Mouse (Mus musculus) limb, embryonic 11.5 days (tissue): ENCODE measurements around the gene Chrna1. TPM values are rescaled to one million over a fixed set of nuclear protein-coding genes. Genes with fewer than 3 reads are reported as not detected.

ENCODE experiments used
- ATAC-seq: fragments of 200-750 bp; cut with Nextera tagmentation; 2 replicates; pipeline ENCODE4 v1.8.0; 2017; ENCODE audit warnings: low read depth; ENCODE audit not compliant: insufficient number of reproducible peaks, low FRiP score, low TSS enrichment
- DNase-seq: peaks from one replicate; pipeline ENCODE4 v3.0.0-alpha.2; 2015; ENCODE audit warnings: low spot score
- H3K27ac ChIP-seq: fragments of 300-500 bp; sonication (generic); replicated peaks from 2 replicates; pipeline ENCODE4 v1.5.1; 2014; ENCODE audit warnings: low read depth, mild to moderate bottlenecking, low read length
- H3K27me3 ChIP-seq: fragments of 300-500 bp; sonication (generic); 2 replicates; pipeline ENCODE4 v1.6.1; 2014; ENCODE audit warnings: mild to moderate bottlenecking, low read length, mixed read lengths; ENCODE audit not compliant: control insufficient read depth, insufficient read depth
- H3K36me3 ChIP-seq: fragments of 300-500 bp; sonication (generic); 2 replicates; pipeline ENCODE4 v1.6.1; 2014; ENCODE audit warnings: mild to moderate bottlenecking, low read length, moderate library complexity, mixed read lengths; ENCODE audit not compliant: control insufficient read depth, insufficient read depth
- H3K4me1 ChIP-seq: fragments of 300-500 bp; sonication (generic); 2 replicates; pipeline ENCODE4 v1.6.1; 2014; ENCODE audit warnings: low read length, mixed read lengths; ENCODE audit not compliant: control insufficient read depth, insufficient read depth
- H3K4me2 ChIP-seq: fragments of 300-500 bp; sonication (generic); 2 replicates; pipeline ENCODE4 v1.6.1; 2014; ENCODE audit warnings: low read depth, mild to moderate bottlenecking, moderate library complexity; ENCODE audit not compliant: severe bottlenecking
- H3K4me3 ChIP-seq: fragments of 300-500 bp; sonication (generic); 2 replicates; pipeline ENCODE4 v1.5.1; 2014; ENCODE audit warnings: low read depth, low read length
- H3K9ac ChIP-seq: fragments of 300-500 bp; sonication (generic); 2 replicates; pipeline ENCODE4 v1.6.1; 2014; ENCODE audit warnings: mild to moderate bottlenecking, low read length
- H3K9me3 ChIP-seq: fragments of 300-500 bp; sonication (generic); 2 replicates; pipeline ENCODE4 v1.6.1; 2016; ENCODE audit warnings: low read length; ENCODE audit not compliant: control insufficient read depth
- WGBS: fragments of 180-500 bp; shearing (Covaris S2); extraction: QIAGEN DNeasy Blood & Tissue Kit; methylation state at CpG from one replicate; pipeline ENCODE4 v1.1.7; 2014; 5-methylcytosine and 5-hydroxymethylcytosine counted together
- polyA plus RNA-seq: library from polyadenylated mRNA; unstranded; fragments of >200 nt; fragmentation: Nextera tagmentation; extraction: Ambion mirVana; gene quantifications from 2 replicates; pipeline ENCODE4 v1.2.1, GENCODE M21; 2014

Gene Chrna1
- polyA plus RNA-seq, 1 experiment from 2014 or later: 3.5 TPM

- Histone ChIP-seq H3K9me3 (no peaks in the 10 kb centered on the region), H3K9ac (no peak overlapping the region), H3K4me2 (no peak overlapping the region), H3K27me3 (no peaks in the 10 kb centered on the region), H3K27ac (no peak overlapping the region), H3K4me3 (no peak overlapping the region), H3K4me1 (peaks cover 14% of the 10 kb centered on the region), H3K36me3 (no peaks in the 10 kb centered on the region)
- WGBS: 65% methylated on average over 2 of the region's 2 CpGs
- DNase-seq: no peak
- ATAC-seq: no peak
Measured at GRCm38 (mm10) chr2:73548542-73548941, 31.6 kb downstream of the Chrna1 start.

- H3K4me2 ChIP-seq: no peak overlapping the region
- H3K36me3 ChIP-seq: no peaks in the 10 kb centered on the region
- no peak overlapping the region for H3K4me3 ChIP-seq
- H3K27ac ChIP-seq: no peak overlapping the region
- no peak overlapping the region for H3K9ac ChIP-seq
- no peak for ATAC-seq
- WGBS: 94% methylated on average over 4 of the region's 4 CpGs
- H3K27me3 ChIP-seq: no peaks in the 10 kb centered on the region
- peaks cover 17% of the 10 kb centered on the region for H3K4me1 ChIP-seq
- no peaks in the 10 kb centered on the region for H3K9me3 ChIP-seq
- no peak for DNase-seq
Measured at GRCm38 (mm10) chr2:73547256-73547655, 32.9 kb downstream of the Chrna1 start.

GRCm38 (mm10) chr2:73545556-73545955 is 34.6 kb downstream of the Chrna1 start:
- Histone ChIP-seq H3K9me3 (no peaks in the 10 kb centered on the region), H3K9ac (no peak overlapping the region), H3K27me3 (no peaks in the 10 kb centered on the region), H3K36me3 (no peaks in the 10 kb centered on the region), H3K4me2 (no peak overlapping the region), H3K4me3 (no peak overlapping the region), H3K4me1 (peaks cover 26% of the 10 kb centered on the region), H3K27ac (no peak overlapping the region)
- WGBS: 39% methylated on average over 2 of the region's 2 CpGs
- peak; percentile 75; the same call in 1 of the 2 replicates for ATAC-seq
- DNase-seq: peak; percentile 84

- Histone ChIP-seq H3K27me3 (no peaks in the 10 kb centered on the region), H3K27ac (peak overlapping the region; percentile 32; the same call in 1 of the 2 replicates), H3K4me3 (no peak overlapping the region), H3K9me3 (no peaks in the 10 kb centered on the region), H3K4me2 (peak overlapping the region; percentile 25), H3K9ac (no peak overlapping the region), H3K36me3 (no peaks in the 10 kb centered on the region), H3K4me1 (peaks cover 28% of the 10 kb centered on the region)
- WGBS: 15% methylated on average over 16 of the region's 16 CpGs
- ATAC-seq (no peak), DNase-seq (no peak)
Measured at GRCm38 (mm10) chr2:73540450-73541162, 39.5 kb downstream of the Chrna1 start.

GRCm38 (mm10) chr2:73539697-73540096 is 40.4 kb downstream of the Chrna1 start:
- ATAC-seq: no peak
- Histone ChIP-seq H3K4me2 (no peak overlapping the region), H3K9me3 (no peaks in the 10 kb centered on the region), H3K27me3 (no peaks in the 10 kb centered on the region), H3K36me3 (no peaks in the 10 kb centered on the region), H3K4me3 (no peak overlapping the region), H3K4me1 (peaks cover 24% of the 10 kb centered on the region), H3K27ac (no peak overlapping the region), H3K9ac (no peak overlapping the region)
- no peak for DNase-seq
- WGBS: 30% methylated on average over 1 of the region's 1 CpGs

GRCm38 (mm10) chr2:73539141-73539540 is 41.0 kb downstream of the Chrna1 start:
- H3K9ac ChIP-seq: no peak overlapping the region
- H3K4me3 ChIP-seq: no peak overlapping the region
- H3K4me1 ChIP-seq: peaks cover 24% of the 10 kb centered on the region
- no peak for DNase-seq
- H3K36me3 ChIP-seq: no peaks in the 10 kb centered on the region
- 84% methylated on average over 3 of the region's 3 CpGs for WGBS
- no peak for ATAC-seq
- no peaks in the 10 kb centered on the region for H3K9me3 ChIP-seq
- no peak overlapping the region for H3K4me2 ChIP-seq
- H3K27ac ChIP-seq: no peak overlapping the region
- no peaks in the 10 kb centered on the region for H3K27me3 ChIP-seq

- WGBS: 74% methylated on average over 13 of the region's 13 CpGs
- Histone ChIP-seq H3K4me2 (no peak overlapping the region), H3K36me3 (no peaks in the 10 kb centered on the region), H3K27ac (no peak overlapping the region), H3K4me1 (peaks cover 21% of the 10 kb centered on the region), H3K9me3 (no peaks in the 10 kb centered on the region), H3K9ac (no peak overlapping the region), H3K27me3 (no peaks in the 10 kb centered on the region), H3K4me3 (no peak overlapping the region)
- DNase-seq (no peak), ATAC-seq (no peak)
Measured at GRCm38 (mm10) chr2:73538590-73538989, 41.5 kb downstream of the Chrna1 start.

- H3K9ac ChIP-seq: no peak overlapping the region
- no peak overlapping the region for H3K27ac ChIP-seq
- H3K4me2 ChIP-seq: no peak overlapping the region
- no peak overlapping the region for H3K4me3 ChIP-seq
- no peaks in the 10 kb centered on the region for H3K27me3 ChIP-seq
- H3K9me3 ChIP-seq: no peaks in the 10 kb centered on the region
- H3K36me3 ChIP-seq: no peaks in the 10 kb centered on the region
- 78% methylated on average over 15 of the region's 15 CpGs for WGBS
- no peak for DNase-seq
- peaks cover 14% of the 10 kb centered on the region for H3K4me1 ChIP-seq
- no peak for ATAC-seq
Measured at GRCm38 (mm10) chr2:73536091-73536783, 43.9 kb downstream of the Chrna1 start.
